Mouse (Mus musculus): Measurements from ENCODE around the gene Wfdc10.
"Not testable (repeated sequence)": the region's sequence is repeated elsewhere in the genome, so short reads cannot be mapped to it uniquely, and the experiment has no call there.

Wfdc10 gene

GRCm38 (mm10) chr2:164655858-164656257 lies at the start of gene Wfdc10:
Gene Wfdc10 (plus strand): TSS chr2:164656046.
- DNase-seq: peak; percentile 69 to 72

- no peak for DNase-seq
Observed at GRCm38 (mm10) chr2:164608781-164609180, 47.1 kb upstream of the Wfdc10 start.

GRCm38 (mm10) chr2:164613471-164613870 lies 42.4 kb upstream of the Wfdc10 start, which contains the start of the genes Wfdc6b and Wfdc8:
Gene Wfdc6b (plus strand): TSS chr2:164613522.
Gene Wfdc8 (minus strand): TSS chr2:164613626.
- DNase-seq: not testable (repeated sequence)

- DNase-seq: no peak
Observed at GRCm38 (mm10) chr2:164615386-164615785, 40.5 kb upstream of the Wfdc10 start.

- DNase-seq: no peak
Observed at GRCm38 (mm10) chr2:164619050-164619449, 36.8 kb upstream of the Wfdc10 start.

- no peak for DNase-seq
Observed at GRCm38 (mm10) chr2:164621775-164622174, 34.1 kb upstream of the Wfdc10 start.

GRCm38 (mm10) chr2:164635266-164635665 lies 20.6 kb upstream of the Wfdc10 start:
- peak; percentile 3 to 17 for DNase-seq

GRCm38 (mm10) chr2:164638696-164639095 lies 17.1 kb upstream of the Wfdc10 start, which contains the start of gene Wfdc16:
Gene Wfdc16 (minus strand): TSS chr2:164638796.
- no peak for DNase-seq

GRCm38 (mm10) chr2:164641129-164641528 lies 14.7 kb upstream of the Wfdc10 start:
- DNase-seq: peak in 1 of 2 experiments; percentile 4

- no peak for DNase-seq
Observed at GRCm38 (mm10) chr2:164641881-164642673, 13.8 kb upstream of the Wfdc10 start.

- no peak for DNase-seq
Observed at GRCm38 (mm10) chr2:164656483-164656882, 637 bp downstream of the Wfdc10 start, which contains the start of gene Wfdc9. Gene Wfdc9 (minus strand): TSS chr2:164656583.

- no peak for DNase-seq
Observed at GRCm38 (mm10) chr2:164664851-164665250, 9.0 kb downstream of the Wfdc10 start.

- no peak for DNase-seq
Observed at GRCm38 (mm10) chr2:164670261-164670660, 14.4 kb downstream of the Wfdc10 start.

GRCm38 (mm10) chr2:164670938-164671337 lies 15.1 kb downstream of the Wfdc10 start:
- DNase-seq: no peak

GRCm38 (mm10) chr2:164673987-164674386 lies 18.1 kb downstream of the Wfdc10 start, which contains the start of gene Wfdc11:
Gene Wfdc11 (minus strand): TSS chr2:164674087.
- DNase-seq: no peak

- no peak for DNase-seq
Observed at GRCm38 (mm10) chr2:164676103-164676502, 20.3 kb downstream of the Wfdc10 start.

- DNase-seq: no peak
Observed at GRCm38 (mm10) chr2:164676916-164677685, 21.3 kb downstream of the Wfdc10 start.

- peak; percentile 79 to 80 for DNase-seq
Observed at GRCm38 (mm10) chr2:164678848-164679625, 23.2 kb downstream of the Wfdc10 start.

- peak; percentile 8 to 13 for DNase-seq
Observed at GRCm38 (mm10) chr2:164679906-164680305, 24.1 kb downstream of the Wfdc10 start.

- DNase-seq: no peak
Observed at GRCm38 (mm10) chr2:164684807-164685206, 29.0 kb downstream of the Wfdc10 start, which contains the start of gene Wfdc13. Gene Wfdc13 (plus strand): TSS chr2:164685107.

GRCm38 (mm10) chr2:164698201-164698600 lies 42.4 kb downstream of the Wfdc10 start, which contains the start of gene Spint4:
Gene Spint4 (plus strand): TSS chr2:164698501.
- DNase-seq: no peak

GRCm38 (mm10) chr2:164700959-164701358 lies 45.1 kb downstream of the Wfdc10 start:
- DNase-seq: no peak

Data from B cell, adult 2 months (primary cell).